Mouse (Mus musculus) embryonic fibroblast, embryonic 13.5 days (primary cell): ENCODE measurements around the gene Cfap57.

Source experiments
- CTCF ChIP-seq: IDR thresholded peaks from 2 replicates; pipeline ENCODE4 v1.5.1; 2011; ENCODE audit warnings: mild to moderate bottlenecking, control low read depth, low read length, moderate library complexity, borderline replicate concordance; ENCODE audit not compliant: insufficient read depth
- POLR2A ChIP-seq: IDR thresholded peaks from 2 replicates; pipeline ENCODE4 v1.6.1; 2011; ENCODE audit warnings: low read depth, mild to moderate bottlenecking, control low read depth, low read length, moderate library complexity

GRCm38 (mm10) chr4:118630261-118630660 lies 9.7 kb upstream of the Cfap57 start:
- no peak for TF ChIP-seq CTCF
- TF ChIP-seq POLR2A = no peak
